Mouse (Mus musculus) lung, embryonic 15.5 days (tissue): ENCODE results near the gene Eef1akmt2. TPM values are rescaled to one million over a fixed set of nuclear protein-coding genes. Genes with fewer than 3 reads are reported as not detected.

Experiments
- ATAC-seq: fragments of 200-750 bp; cut with Nextera tagmentation; 2 replicates; pipeline ENCODE4 v1.8.0; 2017; ENCODE audit warnings: moderate number of reproducible peaks, borderline replicate concordance; ENCODE audit not compliant: low FRiP score, low TSS enrichment; ENCODE audit errors: extremely low read depth
- H3K27ac ChIP-seq: fragments of 300-500 bp; sonication (generic); 2 replicates; pipeline ENCODE4 v1.5.1; 2015; ENCODE audit warnings: moderate library complexity, mild to moderate bottlenecking, inconsistent platforms
- H3K27me3 ChIP-seq: fragments of 300-500 bp; sonication (generic); 2 replicates; pipeline ENCODE4 v1.6.1; 2015; ENCODE audit warnings: inconsistent platforms
- H3K36me3 ChIP-seq: fragments of 300-500 bp; sonication (generic); 2 replicates; pipeline ENCODE4 v1.6.1; 2015; ENCODE audit warnings: inconsistent platforms
- H3K4me1 ChIP-seq: fragments of 300-500 bp; sonication (generic); 2 replicates; pipeline ENCODE4 v1.6.1; 2015; ENCODE audit warnings: inconsistent platforms
- H3K4me2 ChIP-seq: fragments of 300-500 bp; sonication (generic); 2 replicates; pipeline ENCODE4 v1.6.1; 2015; ENCODE audit warnings: inconsistent platforms, mild to moderate bottlenecking, moderate library complexity
- H3K4me3 ChIP-seq: fragments of 300-500 bp; sonication (generic); 2 replicates; pipeline ENCODE4 v1.5.1; 2015; ENCODE audit warnings: mild to moderate bottlenecking, inconsistent platforms
- H3K9ac ChIP-seq: fragments of 300-500 bp; sonication (generic); 2 replicates; pipeline ENCODE4 v1.6.1; 2015; ENCODE audit warnings: inconsistent platforms
- H3K9me3 ChIP-seq: fragments of 300-500 bp; sonication (generic); 2 replicates; pipeline ENCODE4 v1.6.1; 2016; ENCODE audit warnings: inconsistent platforms
- WGBS: fragments of 180-500 bp; shearing (Covaris S2); methylation state at CpG from one replicate; pipeline ENCODE4 v1.1.7; 2015; 5-methylcytosine and 5-hydroxymethylcytosine counted together
- polyA plus RNA-seq: library from polyadenylated mRNA; unstranded; fragments of >200 nt; fragmentation: Nextera tagmentation; extraction: Ambion mirVana; gene quantifications from 2 replicates; pipeline ENCODE4 v1.2.1, GENCODE M21; 2015

The Eef1akmt2 gene
- polyA plus RNA-seq, 1 experiment from 2014 or later = 59.6 TPM

GRCm38 (mm10) chr7:132781130-132781814 lies 71.2 kb downstream of the Eef1akmt2 start:
- Histone ChIP-seq H3K27me3 (no peaks in the 10 kb centered on the region), H3K4me2 (no peak overlapping the region), H3K4me3 (no peak overlapping the region), H3K36me3 (peaks cover 19% of the 10 kb centered on the region), H3K9me3 (no peaks in the 10 kb centered on the region), H3K27ac (peak overlapping the region; percentile 61), H3K9ac (no peak overlapping the region), H3K4me1 (peaks cover 42% of the 10 kb centered on the region)
- peak; percentile 20; the same call in 1 of the 2 replicates for ATAC-seq
- WGBS = 21% methylated on average over 7 of the region's 7 CpGs

GRCm38 (mm10) chr7:132780611-132781010 lies 71.9 kb downstream of the Eef1akmt2 start:
- ATAC-seq = no peak
- Histone ChIP-seq H3K27me3 (no peaks in the 10 kb centered on the region), H3K4me1 (peaks cover 36% of the 10 kb centered on the region), H3K4me2 (no peak overlapping the region), H3K9ac (no peak overlapping the region), H3K27ac (peak overlapping the region; percentile 61), H3K36me3 (peaks cover 21% of the 10 kb centered on the region), H3K9me3 (no peaks in the 10 kb centered on the region), H3K4me3 (no peak overlapping the region)
- WGBS = 38% methylated on average over 4 of the region's 4 CpGs

- Histone ChIP-seq H3K9me3 (no peaks in the 10 kb centered on the region), H3K4me2 (no peak overlapping the region), H3K27ac (no peak overlapping the region), H3K4me1 (peaks cover 27% of the 10 kb centered on the region), H3K27me3 (no peaks in the 10 kb centered on the region), H3K4me3 (no peak overlapping the region), H3K9ac (no peak overlapping the region), H3K36me3 (peaks cover 21% of the 10 kb centered on the region)
- no peak for ATAC-seq
- WGBS = 69% methylated on average over 13 of the region's 13 CpGs
These were observed 73.8 kb downstream of the Eef1akmt2 start for GRCm38 (mm10) chr7:132778630-132779029.

GRCm38 (mm10) chr7:132777728-132778453 lies 74.6 kb downstream of the Eef1akmt2 start:
- H3K27ac ChIP-seq = no peak overlapping the region
- no peak overlapping the region for H3K9ac ChIP-seq
- no peak overlapping the region for H3K4me2 ChIP-seq
- H3K27me3 ChIP-seq = no peaks in the 10 kb centered on the region
- peaks cover 27% of the 10 kb centered on the region for H3K4me1 ChIP-seq
- 0 out of 2 replicates have a peak, but pooled peaks have one; percentile 12 for ATAC-seq
- H3K4me3 ChIP-seq = no peak overlapping the region
- peaks cover 21% of the 10 kb centered on the region for H3K36me3 ChIP-seq
- WGBS = 92% methylated on average over 1 of the region's 1 CpGs
- H3K9me3 ChIP-seq = no peaks in the 10 kb centered on the region

Other genes starting within 250 kb of the Eef1akmt2 start
- gene Lhpp, start 242.0 kb downstream of the Eef1akmt2 start, polyA plus RNA-seq = 19.1 and 20.8 TPM in 2 replicates
- gene Fam53b, start 38.8 kb downstream of the Eef1akmt2 start, polyA plus RNA-seq = 25.9 and 33.8 TPM in 2 replicates
- gene Abraxas2, start 6.6 kb upstream of the Eef1akmt2 start, polyA plus RNA-seq = 34.0 and 34.2 TPM in 2 replicates
- gene Zranb1, start 78.5 kb upstream of the Eef1akmt2 start, polyA plus RNA-seq = 10.8 and 11.9 TPM in 2 replicates